Mouse (Mus musculus) adrenal gland, postnatal 4 days (tissue): ENCODE data around the gene Lhfpl3. TPM values are rescaled to one million over a fixed set of nuclear protein-coding genes. Genes with fewer than 3 reads are reported as not detected.
"Not testable (repeated sequence)": the region's sequence is repeated elsewhere in the genome, so short reads cannot be mapped to it uniquely, and the experiment has no call there.

Source experiments
- DNase-seq, 2 experiments: peaks; one replicate each; pipeline ENCODE4 v3.0.0; 2021 to 2022; ENCODE audit warnings: low spot score in 2 of 2, mixed read lengths in 2 of 2
- long read RNA-seq, 2 experiments: library from polyadenylated mRNA; stranded (forward); transcript quantifications; one replicate each; pipeline ENCODE4 v2.0.0; 2021
- total RNA-seq, 2 experiments: library from RNA; stranded (reverse); gene quantifications; 2 replicates each; pipeline ENCODE4 v1.2.3; 2021

Lhfpl3 gene
- 1 to 10 TPM; 1.1 to 1.4 TPM for total RNA-seq
- long read RNA-seq, experiment 1, partial matches to known transcripts, result 0 of 1 reads
- long read RNA-seq, experiment 1, other reads (novel, unspliced or antisense), result 1 of 1 reads
- long read RNA-seq, experiment 2, partial matches to known transcripts, result 0 of 1 reads
- long read RNA-seq, experiment 2, other reads (novel, unspliced or antisense), result 1 of 1 reads

DNA sequence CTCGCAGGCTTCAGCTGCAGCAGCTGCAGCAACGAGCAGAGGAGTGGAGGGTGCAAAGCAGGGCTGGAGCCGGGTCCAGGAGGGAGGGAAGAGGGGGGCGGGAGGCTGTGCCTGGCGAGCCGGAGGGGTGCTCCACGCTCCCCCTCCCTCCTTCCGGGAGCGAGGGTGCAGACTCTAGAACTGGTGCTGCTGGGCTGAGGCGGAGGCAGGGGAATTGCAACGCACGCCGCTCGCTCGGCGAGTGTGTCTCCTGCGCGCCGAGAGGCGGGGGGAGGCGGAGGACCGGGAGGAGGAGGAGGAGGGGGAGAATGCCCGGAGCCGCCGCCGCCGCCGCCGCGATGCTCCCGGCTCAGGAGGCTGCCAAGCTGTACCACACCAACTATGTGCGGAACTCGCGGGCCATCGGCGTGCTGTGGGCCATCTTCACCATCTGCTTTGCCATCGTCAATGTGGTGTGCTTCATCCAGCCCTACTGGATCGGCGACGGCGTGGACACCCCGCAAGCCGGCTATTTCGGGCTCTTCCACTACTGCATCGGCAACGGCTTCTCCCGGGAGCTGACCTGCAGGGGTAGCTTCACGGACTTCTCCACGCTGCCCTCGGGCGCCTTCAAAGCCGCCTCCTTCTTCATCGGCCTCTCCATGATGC is at the start of gene Lhfpl3:
Gene Lhfpl3, plus strand, starts transcription at position 175 of the 648 bp plus-strand sequence.
- DNase-seq, result no peak

GRCm38 (mm10) chr5:22706271-22706670 is 39.6 kb upstream of the Lhfpl3 start:
- not testable (repeated sequence) for DNase-seq

GRCm38 (mm10) chr5:22745529-22745884 is 352 bp upstream of the Lhfpl3 start:
- DNase-seq, result no peak

- no peak for DNase-seq
Measured at GRCm38 (mm10) chr5:22746533-22747021, 718 bp downstream of the Lhfpl3 start.

DNA sequence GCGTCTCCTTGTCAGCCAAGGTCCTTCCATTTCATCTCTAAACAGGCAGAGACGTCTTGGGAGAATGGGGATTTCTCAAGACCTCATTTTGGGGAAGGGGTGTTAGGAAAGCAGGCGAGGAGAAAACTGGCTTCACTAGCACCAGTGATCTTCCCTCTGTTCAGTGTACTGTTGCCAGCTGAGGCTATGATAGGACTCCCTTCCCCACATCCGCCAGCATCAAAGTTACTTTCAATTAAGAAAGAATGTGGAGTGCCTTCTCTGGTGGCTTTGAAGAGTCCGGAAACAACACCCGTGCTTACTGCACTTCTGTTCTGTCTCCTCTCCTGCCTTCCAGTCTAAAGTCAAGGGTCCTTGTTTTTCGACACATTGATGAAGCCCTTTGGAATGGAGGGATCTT is 1.4 kb downstream of the Lhfpl3 start:
- DNase-seq, result no peak

GRCm38 (mm10) chr5:22757261-22757660 is 11.4 kb downstream of the Lhfpl3 start:
- DNase-seq, result no peak

DNA sequence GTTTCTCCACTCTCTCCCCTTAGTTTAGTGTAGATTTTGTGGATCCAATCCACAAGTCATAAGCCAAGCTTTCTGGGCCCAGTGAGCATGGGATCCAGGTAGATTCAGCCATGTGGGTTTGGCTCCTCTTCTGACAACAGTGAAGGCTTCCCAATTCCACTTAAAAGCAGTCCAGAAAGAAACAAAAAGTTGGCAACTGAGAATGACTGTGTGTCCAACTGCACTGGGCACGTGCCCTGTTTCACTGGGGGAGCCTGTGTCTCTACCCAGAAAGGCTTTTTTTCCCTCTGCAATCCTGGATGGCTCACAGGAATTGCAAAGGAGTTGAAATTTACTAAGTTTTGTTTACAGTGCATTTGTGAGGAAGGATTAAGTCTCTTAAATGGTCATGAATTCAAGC is 24.9 kb downstream of the Lhfpl3 start:
- no peak for DNase-seq

DNA sequence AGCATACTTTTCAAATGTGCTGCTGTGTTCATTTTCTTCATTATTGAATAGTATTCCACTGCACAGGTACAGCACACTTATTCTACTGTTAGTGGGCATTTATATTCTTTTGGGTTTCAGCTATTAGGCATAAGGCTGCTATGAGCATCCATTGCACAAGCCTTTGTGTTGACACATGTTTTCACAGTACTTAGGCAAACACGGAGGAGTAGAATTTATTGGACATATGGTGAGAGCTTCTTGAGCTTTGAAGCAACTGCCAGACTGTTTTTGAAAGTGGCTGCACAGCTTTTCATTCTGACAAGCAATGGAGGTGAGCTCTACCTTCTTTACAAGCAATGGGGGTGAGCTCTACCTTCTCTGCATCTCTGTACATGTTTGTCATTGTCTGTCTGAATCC is 49.5 kb downstream of the Lhfpl3 start:
- DNase-seq, result no peak

DNA sequence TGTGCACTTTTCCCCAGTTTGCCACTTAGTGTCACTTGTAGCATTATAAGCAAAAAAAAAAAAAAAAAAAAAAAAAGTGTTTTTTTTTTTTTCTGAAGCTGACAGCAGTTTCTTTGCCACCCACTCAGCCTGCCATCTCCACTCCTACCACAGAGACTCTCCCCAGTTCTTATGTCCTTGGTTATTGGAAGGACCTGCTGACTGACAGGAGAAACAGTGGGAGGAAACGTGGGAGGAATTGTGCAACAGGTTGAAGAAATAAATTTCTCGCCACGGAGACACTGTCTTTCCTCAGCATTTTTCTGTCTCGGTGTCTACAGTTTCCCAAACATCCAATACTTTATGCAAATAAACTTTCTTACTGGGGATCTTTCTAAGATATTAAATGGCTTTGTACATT is 67.6 kb downstream of the Lhfpl3 start:
- DNase-seq, result no peak

- no peak for DNase-seq
Measured at GRCm38 (mm10) chr5:22829822-22830450, 84.1 kb downstream of the Lhfpl3 start.

DNA sequence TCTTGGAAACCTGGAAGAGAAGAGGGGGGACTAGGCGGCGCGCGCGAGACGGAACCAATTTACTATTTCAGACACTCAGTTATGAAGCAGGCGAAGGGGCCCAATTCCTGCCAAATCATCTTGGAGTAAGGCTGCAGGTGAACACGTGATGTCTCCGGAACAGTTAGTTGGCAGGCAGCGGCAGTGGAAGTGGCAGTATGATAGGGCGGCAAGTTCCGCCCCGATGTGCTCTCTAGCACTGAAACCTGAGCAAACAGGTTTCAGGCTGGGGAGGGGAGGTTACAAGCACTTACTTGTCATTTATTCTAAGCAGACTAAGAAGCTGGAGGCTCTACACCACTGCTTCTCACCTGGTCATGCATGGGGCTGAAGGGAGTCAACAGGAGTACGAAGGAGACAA is 105.7 kb downstream of the Lhfpl3 start:
- DNase-seq, result no peak

- no peak for DNase-seq
Measured at GRCm38 (mm10) chr5:22853503-22853902, 107.6 kb downstream of the Lhfpl3 start.

GRCm38 (mm10) chr5:22856480-22856879 is 110.6 kb downstream of the Lhfpl3 start:
- DNase-seq, result no peak

- no peak for DNase-seq
Measured at GRCm38 (mm10) chr5:22861399-22861798, 115.5 kb downstream of the Lhfpl3 start.

GRCm38 (mm10) chr5:22869031-22869430 is 123.2 kb downstream of the Lhfpl3 start:
- DNase-seq, result no peak

- no peak for DNase-seq
Measured at GRCm38 (mm10) chr5:22872417-22872816, 126.6 kb downstream of the Lhfpl3 start.

DNA sequence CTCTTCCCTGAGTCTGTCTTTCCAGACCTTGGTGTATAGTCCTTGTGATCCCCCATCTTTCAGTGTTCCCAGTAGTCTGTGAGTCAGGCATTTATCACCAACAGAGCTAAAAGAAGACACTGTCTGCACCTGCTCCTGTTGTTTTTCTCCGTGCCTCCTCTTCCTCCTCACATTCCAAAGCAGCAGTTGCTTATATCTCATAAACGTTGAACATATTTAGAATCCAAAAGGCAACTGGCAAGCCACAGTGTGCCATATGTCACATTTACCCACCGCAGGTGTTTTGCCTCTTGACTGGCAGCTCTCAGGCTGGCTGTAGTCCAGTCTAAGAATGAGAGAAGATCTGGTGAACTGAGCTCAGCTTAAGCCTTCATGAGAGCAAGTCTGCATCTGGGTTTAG is 142.5 kb downstream of the Lhfpl3 start:
- no peak for DNase-seq

- no peak for DNase-seq
Measured at GRCm38 (mm10) chr5:22889481-22889880, 143.6 kb downstream of the Lhfpl3 start.

DNA sequence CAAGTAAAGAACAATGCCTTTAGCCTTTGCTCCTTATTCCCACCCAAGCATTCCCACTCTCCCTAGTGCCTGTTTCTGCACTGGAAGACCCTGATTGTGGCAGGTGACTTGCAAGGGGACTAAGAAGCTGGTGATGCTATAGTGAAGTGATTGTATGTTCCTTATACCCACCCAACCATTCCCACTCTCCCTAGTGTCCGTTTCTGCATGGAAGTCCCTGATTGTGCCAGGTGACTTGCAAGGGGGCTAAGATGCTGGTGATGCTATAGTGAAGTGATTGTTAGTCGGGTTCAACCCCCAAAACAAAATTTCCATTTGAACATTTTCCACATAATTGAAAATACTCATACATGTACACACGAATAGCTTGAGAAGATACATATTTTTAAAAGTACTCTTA is 151.4 kb downstream of the Lhfpl3 start:
- no peak for DNase-seq

- no peak for DNase-seq
Measured at GRCm38 (mm10) chr5:22897656-22898289, 151.9 kb downstream of the Lhfpl3 start.

GRCm38 (mm10) chr5:22898593-22898992 is 152.7 kb downstream of the Lhfpl3 start:
- DNase-seq, result no peak

DNA sequence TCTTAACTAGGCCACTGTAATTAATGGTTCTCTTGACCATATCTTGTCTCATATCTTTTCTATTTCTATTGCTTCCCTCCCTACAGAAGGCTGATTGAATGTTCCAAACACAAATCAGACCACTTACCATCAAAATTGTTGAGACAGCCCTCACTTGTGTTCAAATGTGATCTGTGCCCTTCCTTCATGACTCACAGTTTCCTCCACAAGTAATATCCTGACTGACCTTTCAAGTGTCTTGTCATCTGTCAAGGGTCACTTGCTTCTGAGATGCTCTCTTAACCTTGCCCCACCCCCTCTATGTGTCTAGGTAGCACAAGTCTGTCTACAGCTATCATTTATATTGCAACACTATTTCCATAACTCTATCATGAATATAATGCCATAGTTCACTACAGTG is 154.1 kb downstream of the Lhfpl3 start:
- no peak for DNase-seq
